Mouse (Mus musculus): ENCODE results near the gene Ssr2. TPM values are rescaled to one million over a fixed set of nuclear protein-coding genes. Genes with fewer than 3 reads are reported as not detected.

Ssr2 gene
- total RNA-seq (2021) (10 to 100 TPM; 65.3 to 67.6 TPM), polyA plus RNA-seq (2012; rRNA removed) (80.0 and 115 TPM in 2 replicates)
- long read RNA-seq, transcript Ssr2-207 (6 exons, 1,059 nt), result major isoform, 46 of 51 reads
- long read RNA-seq, transcript Ssr2-201 (5 exons, 1,189 nt), result minor isoform, 5 of 51 reads
- long read RNA-seq, partial matches to known transcripts, result 0 of 51 reads
- long read RNA-seq, other reads (novel, unspliced or antisense), result 0 of 51 reads

GRCm38 (mm10) chr3:88575540-88575939 lies at the start of gene Ssr2:
Gene Ssr2 (plus strand): TSS chr3:88575876.
- H3K36me3 ChIP-seq (ENCODE audit: control insufficient read depth, insufficient read depth, low read length), result peaks cover 3% of the 10 kb centered on the region; the same call in 1 of the 2 replicates
- no peaks in the 10 kb centered on the region for H3K4me1 ChIP-seq (ENCODE audit: control insufficient read depth, insufficient read depth, low read length)
- 0 out of 2 replicates have a peak, but pooled peaks cover 1% of the 10 kb centered on the region for H3K79me2 ChIP-seq (replicated peaks; ENCODE audit: control insufficient read depth, insufficient read depth, low read length)
- no peak for TF ChIP-seq POLR2A (IDR thresholded peaks at IDR 0.05; ENCODE audit: insufficient read depth, low read depth, low read length)
- TF ChIP-seq EP300 (IDR thresholded peaks at IDR 0.05; ENCODE audit: insufficient read depth, low read depth, low read length), result no peak
- TF ChIP-seq CTCF (IDR thresholded peaks at IDR 0.05), result no peak
- H3K27ac ChIP-seq, result no peak within 1 kb of the TSS
- H3K27me3 ChIP-seq (ENCODE audit: control insufficient read depth, insufficient read depth, low read length), result no peaks in the 10 kb centered on the region
- 79% methylated on average over 3 of the region's 3 CpGs for WGBS
- no peak for DNase-seq
- H3K9ac ChIP-seq (ENCODE audit: low read depth, low read length), result no peak within 1 kb of the TSS
- H3K4me3 ChIP-seq, result no peak within 1 kb of the TSS
- intact Hi-C loops (cut with DNase I), result no loop called here

DNA sequence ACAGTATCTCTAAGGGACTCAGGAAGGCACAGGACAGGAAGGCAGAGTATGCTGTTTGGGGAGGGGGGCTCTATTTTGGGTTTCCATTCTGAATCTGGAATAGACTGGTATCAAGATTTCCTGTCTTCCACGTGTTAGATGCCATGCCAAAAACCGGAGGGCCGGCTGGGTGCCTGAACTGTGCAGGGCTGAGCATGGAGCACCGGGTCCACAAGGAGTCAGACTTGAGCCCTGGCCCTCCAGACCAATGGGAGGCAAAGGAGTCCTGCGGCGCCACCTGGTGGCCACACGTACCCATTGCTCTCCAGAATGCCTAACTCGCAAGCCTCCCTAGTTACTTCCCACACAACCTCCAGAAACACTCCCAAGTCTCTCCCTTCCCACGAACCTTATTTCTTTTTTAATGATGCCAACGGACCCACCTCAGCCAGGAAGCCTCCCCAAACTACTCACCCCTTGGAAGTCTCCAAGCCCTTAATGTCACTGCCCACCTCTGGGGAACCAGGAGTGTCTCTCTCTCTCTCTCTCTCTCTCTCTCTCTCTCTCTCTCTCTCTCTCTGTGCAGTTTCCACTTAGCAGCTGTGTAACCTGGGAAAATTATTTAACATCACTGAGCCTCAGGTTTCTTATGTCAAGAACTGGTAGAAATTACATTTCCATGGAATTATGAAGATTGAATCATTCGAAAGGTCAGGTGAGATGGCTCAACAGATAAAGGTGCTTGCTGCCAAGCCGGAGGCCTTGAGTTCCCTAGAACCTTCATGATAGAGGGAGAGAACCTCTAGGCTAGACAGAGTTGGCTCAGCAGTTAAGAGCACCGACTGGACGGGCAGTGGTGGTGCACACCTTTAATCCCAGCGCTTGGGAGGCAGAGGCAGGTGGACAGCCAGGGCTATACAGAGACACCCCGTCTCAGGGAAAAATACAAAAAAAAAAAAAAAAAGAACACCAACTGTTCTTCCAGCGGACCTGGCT lies 49.2 kb upstream of the Ssr2 start:
- WGBS, result 35% methylated on average over 17 of the region's 17 CpGs
- H3K27ac ChIP-seq, result no peak overlapping the region
- H3K4me1 ChIP-seq (ENCODE audit: control insufficient read depth, insufficient read depth, low read length), result no peaks in the 10 kb centered on the region; the same call in 1 of the 2 replicates
- intact Hi-C loops (cut with DNase I), result loop anchor here (2.0 kb wide), 1 partner anchor 120 kb away; no protein-coding TSS in a partner anchor
- no peaks in the 10 kb centered on the region for H3K27me3 ChIP-seq (ENCODE audit: control insufficient read depth, insufficient read depth, low read length)
- H3K4me3 ChIP-seq, result no peak overlapping the region
- peak; percentile 86 for DNase-seq
- no peaks in the 10 kb centered on the region for H3K36me3 ChIP-seq (ENCODE audit: control insufficient read depth, insufficient read depth, low read length)
- H3K79me2 ChIP-seq (replicated peaks; ENCODE audit: control insufficient read depth, insufficient read depth, low read length), result no peaks in the 10 kb centered on the region
- TF ChIP-seq CTCF (IDR thresholded peaks at IDR 0.05) (no peak; the same call in 1 of the 2 replicates), POLR2A (IDR thresholded peaks at IDR 0.05; ENCODE audit: insufficient read depth, low read depth, low read length) (0 out of 2 replicates have a peak, but pooled peaks have one; percentile 11), EP300 (IDR thresholded peaks at IDR 0.05; ENCODE audit: insufficient read depth, low read depth, low read length) (peak; percentile 94)
- H3K9ac ChIP-seq (ENCODE audit: low read depth, low read length), result no peak overlapping the region

DNA sequence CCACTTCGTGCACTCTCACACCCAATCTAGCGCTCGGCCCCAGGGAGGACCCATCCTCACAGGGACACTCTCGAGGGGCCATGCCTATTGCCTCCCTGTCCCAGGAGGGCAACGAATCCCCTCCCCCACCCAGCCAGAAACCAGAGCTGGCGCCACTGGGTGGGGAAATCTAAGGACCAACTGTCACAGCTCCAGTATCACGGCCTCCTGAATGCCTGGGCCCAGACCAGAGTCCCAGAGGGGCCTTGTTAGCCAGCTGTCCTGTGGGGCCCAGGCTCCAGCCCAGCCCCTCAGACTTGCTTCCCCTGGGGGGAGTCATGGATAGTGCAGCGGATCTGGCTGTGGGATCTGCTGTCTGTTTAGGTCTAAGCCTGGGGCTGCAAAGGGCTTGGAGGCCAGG lies 48.1 kb upstream of the Ssr2 start:
- intact Hi-C loops (cut with DNase I), result loop anchor here (2.0 kb wide), 1 partner anchor 121 kb away; no protein-coding TSS in a partner anchor
- Histone ChIP-seq H3K4me3 (no peak overlapping the region), H3K27me3 (ENCODE audit: control insufficient read depth, insufficient read depth, low read length) (no peaks in the 10 kb centered on the region), H3K9ac (ENCODE audit: low read depth, low read length) (no peak overlapping the region), H3K36me3 (ENCODE audit: control insufficient read depth, insufficient read depth, low read length) (no peaks in the 10 kb centered on the region), H3K4me1 (ENCODE audit: control insufficient read depth, insufficient read depth, low read length) (no peaks in the 10 kb centered on the region; the same call in 1 of the 2 replicates), H3K27ac (no peak overlapping the region), H3K79me2 (replicated peaks; ENCODE audit: control insufficient read depth, insufficient read depth, low read length) (no peaks in the 10 kb centered on the region)
- DNase-seq, result no peak
- WGBS, result 57% methylated on average over 8 of the region's 8 CpGs
- no peak for TF ChIP-seq POLR2A (IDR thresholded peaks at IDR 0.05; ENCODE audit: insufficient read depth, low read depth, low read length)
- TF ChIP-seq EP300 (IDR thresholded peaks at IDR 0.05; ENCODE audit: insufficient read depth, low read depth, low read length), result no peak
- TF ChIP-seq CTCF (IDR thresholded peaks at IDR 0.05), result no peak

DNA sequence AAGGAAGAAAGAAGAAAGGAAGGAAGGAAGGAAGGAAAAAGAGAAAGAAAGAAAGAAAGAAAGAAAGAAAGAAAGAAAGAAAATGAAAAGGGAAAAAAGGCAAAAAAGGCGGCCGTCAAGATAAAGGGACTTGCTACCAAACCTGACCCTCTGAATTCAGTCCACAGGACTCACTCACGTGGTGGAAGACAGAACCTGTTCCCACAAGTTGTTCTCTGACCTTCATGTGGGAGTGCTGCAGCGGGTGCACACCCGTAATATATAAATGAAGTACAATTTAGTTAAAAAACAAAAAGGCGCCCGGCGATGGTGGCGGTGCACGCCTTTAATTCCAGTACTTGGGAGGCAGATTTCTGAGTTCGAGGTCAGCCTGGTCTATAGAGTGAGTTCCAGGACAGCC lies 47.0 kb upstream of the Ssr2 start:
- intact Hi-C loops (cut with DNase I), result no loop called here
- no peak overlapping the region for H3K4me3 ChIP-seq
- no peak for DNase-seq
- no peaks in the 10 kb centered on the region for H3K27me3 ChIP-seq (ENCODE audit: control insufficient read depth, insufficient read depth, low read length)
- H3K79me2 ChIP-seq (replicated peaks; ENCODE audit: control insufficient read depth, insufficient read depth, low read length), result no peaks in the 10 kb centered on the region
- H3K27ac ChIP-seq, result no peak overlapping the region
- H3K36me3 ChIP-seq (ENCODE audit: control insufficient read depth, insufficient read depth, low read length), result no peaks in the 10 kb centered on the region
- TF ChIP-seq CTCF (IDR thresholded peaks at IDR 0.05) (no peak), POLR2A (IDR thresholded peaks at IDR 0.05; ENCODE audit: insufficient read depth, low read depth, low read length) (no peak), EP300 (IDR thresholded peaks at IDR 0.05; ENCODE audit: insufficient read depth, low read depth, low read length) (no peak)
- H3K9ac ChIP-seq (ENCODE audit: low read depth, low read length), result no peak overlapping the region
- no peaks in the 10 kb centered on the region; the same call in 1 of the 2 replicates for H3K4me1 ChIP-seq (ENCODE audit: control insufficient read depth, insufficient read depth, low read length)
- WGBS, result 89% methylated on average over 11 of the region's 11 CpGs

GRCm38 (mm10) chr3:88529204-88530000 lies 46.3 kb upstream of the Ssr2 start:
- DNase-seq, result no peak
- Histone ChIP-seq H3K27me3 (ENCODE audit: control insufficient read depth, insufficient read depth, low read length) (no peaks in the 10 kb centered on the region), H3K9ac (ENCODE audit: low read depth, low read length) (no peak overlapping the region), H3K36me3 (ENCODE audit: control insufficient read depth, insufficient read depth, low read length) (no peaks in the 10 kb centered on the region), H3K4me3 (no peak overlapping the region), H3K79me2 (replicated peaks; ENCODE audit: control insufficient read depth, insufficient read depth, low read length) (no peaks in the 10 kb centered on the region), H3K4me1 (ENCODE audit: control insufficient read depth, insufficient read depth, low read length) (no peaks in the 10 kb centered on the region; the same call in 1 of the 2 replicates), H3K27ac (no peak overlapping the region)
- intact Hi-C loops (cut with DNase I), result no loop called here
- WGBS, result 74% methylated on average over 7 of the region's 7 CpGs
- TF ChIP-seq EP300 (IDR thresholded peaks at IDR 0.05; ENCODE audit: insufficient read depth, low read depth, low read length) (no peak), CTCF (IDR thresholded peaks at IDR 0.05) (no peak), POLR2A (IDR thresholded peaks at IDR 0.05; ENCODE audit: insufficient read depth, low read depth, low read length) (no peak)

All from heart, adult 2 months (tissue).